Mouse (Mus musculus): ENCODE data around the gene Ece1.
A peak's percentile ranks its signal among the peaks of the same experiment; 100 is the strongest.

Ece1 gene

GRCm38 (mm10) chr4:137913321-137914057 is 51.5 kb downstream of the Ece1 start:
- DNase-seq (ENCODE audit: low read depth, low spot score), result peak; percentile 63

GRCm38 (mm10) chr4:137917591-137917990 is 55.6 kb downstream of the Ece1 start:
- DNase-seq (ENCODE audit: low read depth, low spot score), result no peak

GRCm38 (mm10) chr4:137918559-137918958 is 56.5 kb downstream of the Ece1 start:
- no peak for DNase-seq (ENCODE audit: low read depth, low spot score)

DNA sequence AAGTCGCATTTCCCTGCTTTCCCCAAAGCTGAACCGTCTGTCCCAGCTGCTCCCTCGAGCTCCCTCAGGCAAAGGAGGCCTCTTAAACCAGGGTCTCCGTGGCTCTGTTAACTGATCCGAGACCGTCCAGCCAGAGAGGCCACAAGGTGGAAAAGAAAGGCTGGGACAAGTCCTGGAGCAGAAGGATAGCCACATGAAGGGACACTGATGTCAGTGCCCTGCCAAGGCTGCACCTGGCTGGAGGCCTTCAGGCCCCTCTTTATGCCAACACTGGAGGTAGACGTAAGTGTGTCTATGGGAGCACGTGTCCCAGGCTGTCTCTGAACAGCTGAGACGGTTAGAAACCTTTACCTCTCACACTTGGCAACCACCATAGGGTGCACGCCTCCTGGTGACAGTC is 57.1 kb downstream of the Ece1 start:
- no peak for DNase-seq (ENCODE audit: low read depth, low spot score)

DNA sequence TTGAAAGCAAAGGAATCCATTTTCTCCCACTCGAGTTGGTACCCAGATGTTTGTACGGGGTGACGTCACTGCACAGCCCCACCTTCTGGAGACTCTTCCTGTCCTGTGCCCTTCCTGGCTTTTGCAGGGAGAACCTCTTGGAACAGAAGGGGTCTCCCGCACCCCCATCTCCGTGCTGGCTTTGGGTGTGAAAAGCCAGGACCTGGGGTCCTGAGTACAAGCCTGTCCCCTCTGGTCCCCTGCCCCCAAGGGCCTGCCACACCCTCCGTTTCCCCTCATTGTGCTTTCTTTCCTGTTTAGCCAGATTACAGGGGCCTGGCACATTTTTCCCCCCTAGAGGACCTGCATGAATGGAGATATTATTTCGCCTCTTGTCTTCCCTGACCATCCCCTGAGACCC is 58.0 kb downstream of the Ece1 start:
- no peak for DNase-seq (ENCODE audit: low read depth, low spot score)

GRCm38 (mm10) chr4:137920500-137920961 is 58.5 kb downstream of the Ece1 start:
- DNase-seq (ENCODE audit: low read depth, low spot score), result no peak

DNA sequence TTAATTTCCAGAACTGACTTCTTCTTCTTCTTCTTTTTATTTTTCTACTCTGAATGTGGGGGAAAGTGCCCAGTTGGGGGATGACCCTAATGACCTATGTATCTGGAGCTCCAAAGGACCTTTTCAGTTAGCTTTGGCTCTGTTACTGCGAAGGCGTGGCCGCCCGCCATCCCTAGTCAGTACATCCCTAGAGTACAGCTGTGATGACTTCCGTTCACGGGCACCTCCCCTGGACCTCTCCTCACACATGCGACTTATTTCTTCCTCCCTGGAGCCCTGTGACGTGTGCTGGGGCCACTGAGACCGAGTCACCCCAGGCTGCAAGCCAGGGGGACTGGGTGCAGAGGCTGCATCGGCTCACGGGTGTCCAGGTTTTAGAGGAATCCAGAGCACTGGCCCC is 59.5 kb downstream of the Ece1 start:
- DNase-seq (ENCODE audit: low read depth, low spot score), result no peak

DNA sequence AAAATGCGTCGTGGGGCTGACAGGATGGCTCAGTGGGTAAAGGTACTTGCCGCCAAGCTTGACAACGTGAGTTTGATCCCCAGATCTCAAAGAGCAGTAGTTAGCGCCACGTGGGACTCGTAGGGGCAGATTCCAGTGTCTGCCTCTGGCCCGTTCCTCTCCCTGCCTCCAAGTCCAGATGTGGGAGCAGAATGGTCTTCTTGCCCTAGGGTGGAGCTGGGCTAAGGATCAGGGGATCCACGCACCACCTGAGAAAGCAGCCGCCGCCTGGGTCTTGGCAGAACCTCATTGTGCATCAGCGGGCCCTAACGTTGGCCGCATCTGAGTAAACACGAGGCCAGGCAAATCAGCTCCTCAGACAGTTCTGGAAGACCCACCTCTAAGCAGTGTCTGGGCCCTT is 61.0 kb downstream of the Ece1 start:
- DNase-seq (ENCODE audit: low read depth, low spot score), result no peak

DNA sequence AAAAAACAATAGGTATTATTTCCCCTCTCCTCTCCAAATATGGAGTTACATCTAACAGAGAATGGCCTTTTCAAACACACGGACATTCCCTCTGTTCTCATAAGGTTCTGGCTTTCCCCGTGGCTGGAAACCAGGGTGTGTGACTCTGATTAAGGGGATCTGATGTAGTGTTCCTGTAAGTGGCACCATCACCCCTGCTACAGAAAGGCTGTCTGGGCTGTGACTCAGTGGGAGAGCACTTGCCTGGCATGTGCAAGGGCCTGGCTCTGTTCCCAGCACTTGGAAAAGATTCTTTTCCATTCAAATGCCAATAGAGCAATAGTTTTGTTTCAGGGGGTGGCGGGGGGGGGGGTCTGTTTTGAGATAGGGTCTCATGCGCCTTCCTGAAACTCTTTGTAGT is 63.1 kb downstream of the Ece1 start:
- DNase-seq (ENCODE audit: low read depth, low spot score), result no peak

- DNase-seq (ENCODE audit: low read depth, low spot score), result no peak
These were observed 64.1 kb downstream of the Ece1 start for GRCm38 (mm10) chr4:137926161-137926560.

- no peak for DNase-seq (ENCODE audit: low read depth, low spot score)
These were observed 65.1 kb downstream of the Ece1 start for GRCm38 (mm10) chr4:137927136-137927535.

- DNase-seq (ENCODE audit: low read depth, low spot score), result no peak
These were observed 65.9 kb downstream of the Ece1 start for GRCm38 (mm10) chr4:137927741-137928535.

DNA sequence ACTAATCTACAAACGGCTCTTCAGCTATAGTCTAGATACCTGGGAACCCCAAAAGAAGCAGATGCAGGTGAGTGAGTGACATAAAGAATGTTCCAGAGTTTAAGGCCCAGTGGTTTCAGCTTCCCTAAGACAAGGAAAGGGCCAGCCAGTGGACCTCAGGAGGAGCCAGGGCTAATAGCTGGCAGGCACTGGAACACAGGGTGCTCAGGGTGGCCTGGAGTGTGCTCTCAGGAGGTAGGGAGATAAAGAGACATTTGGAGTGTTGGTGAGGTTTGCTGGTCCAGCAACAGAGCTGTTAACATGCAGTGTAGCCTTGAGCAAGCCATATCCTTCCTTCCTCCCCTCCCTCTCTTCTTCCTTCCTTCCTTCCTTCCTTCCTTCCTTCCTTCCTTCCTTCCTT is 66.8 kb downstream of the Ece1 start:
- no peak for DNase-seq (ENCODE audit: low read depth, low spot score)

DNA sequence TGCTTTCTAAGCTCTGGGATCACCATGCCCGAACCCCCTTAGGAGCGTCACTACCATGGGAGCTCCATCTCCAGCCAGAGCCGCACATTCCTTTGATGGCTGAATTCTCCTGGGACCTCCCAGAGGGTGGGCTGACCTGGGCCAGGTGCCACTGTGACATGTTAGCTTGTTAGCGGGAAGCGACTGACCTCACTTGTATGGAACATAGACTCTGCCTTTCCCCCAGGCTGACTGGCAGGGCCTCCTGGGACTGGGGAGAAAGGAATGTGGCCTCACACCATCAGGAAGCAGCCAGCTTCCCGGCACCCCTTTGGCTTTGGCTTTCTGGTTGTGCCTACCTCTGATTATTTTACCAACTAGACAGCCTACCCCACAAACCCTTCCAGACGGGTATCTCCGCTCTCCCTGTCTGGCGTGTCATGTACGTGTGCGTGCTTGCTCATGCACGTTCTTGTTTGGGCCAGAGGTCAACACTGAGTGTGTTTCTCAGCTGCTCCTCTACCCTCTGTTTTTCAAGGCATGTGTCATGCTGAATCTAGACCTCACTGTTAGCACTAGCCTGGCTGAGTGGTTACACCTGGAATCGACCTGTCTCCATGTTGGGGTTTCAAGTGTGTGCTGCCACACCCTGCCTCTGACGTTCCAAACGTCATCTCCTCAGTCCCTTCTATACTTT is 67.4 kb downstream of the Ece1 start:
- DNase-seq (ENCODE audit: low read depth, low spot score), result no peak

- DNase-seq (ENCODE audit: low read depth, low spot score), result no peak
These were observed 68.5 kb downstream of the Ece1 start for GRCm38 (mm10) chr4:137930500-137931008.

DNA sequence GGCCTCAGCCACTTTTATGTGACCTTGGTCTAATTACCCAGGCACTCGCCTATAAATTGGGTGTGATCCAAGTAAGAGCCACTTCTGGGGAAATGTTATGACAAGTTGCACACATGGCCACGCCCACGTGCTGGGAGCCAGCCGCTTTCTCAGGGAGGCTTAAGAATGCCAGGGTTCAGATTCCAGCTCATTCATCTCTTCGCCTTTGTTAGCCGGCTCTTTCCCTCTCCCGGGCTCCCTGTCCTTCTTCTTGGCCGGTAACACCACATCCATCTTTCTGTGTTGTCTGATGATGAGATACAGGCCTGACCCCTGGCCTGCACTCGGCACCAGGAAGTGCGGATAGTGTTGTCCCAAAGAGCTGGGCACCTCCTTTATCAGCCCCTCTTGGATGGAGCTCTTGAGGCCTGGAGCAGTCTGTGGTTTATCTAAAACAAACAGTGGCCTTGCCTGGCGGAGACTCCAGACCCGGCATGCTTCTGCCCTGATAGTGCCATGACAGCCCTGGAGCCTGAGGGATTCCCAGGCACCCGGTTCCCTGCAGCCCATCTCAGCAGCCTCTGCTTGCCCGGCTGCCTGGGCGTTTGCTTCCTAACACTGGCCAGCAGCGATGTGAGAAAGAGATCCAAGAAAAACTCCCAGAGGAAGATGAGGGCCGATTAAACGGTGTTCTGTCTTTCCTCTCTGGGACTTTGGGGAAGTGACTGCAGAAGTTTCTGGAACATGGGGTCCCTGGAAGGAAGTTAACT is 69.1 kb downstream of the Ece1 start:
- no peak for DNase-seq (ENCODE audit: low read depth, low spot score)

DNA sequence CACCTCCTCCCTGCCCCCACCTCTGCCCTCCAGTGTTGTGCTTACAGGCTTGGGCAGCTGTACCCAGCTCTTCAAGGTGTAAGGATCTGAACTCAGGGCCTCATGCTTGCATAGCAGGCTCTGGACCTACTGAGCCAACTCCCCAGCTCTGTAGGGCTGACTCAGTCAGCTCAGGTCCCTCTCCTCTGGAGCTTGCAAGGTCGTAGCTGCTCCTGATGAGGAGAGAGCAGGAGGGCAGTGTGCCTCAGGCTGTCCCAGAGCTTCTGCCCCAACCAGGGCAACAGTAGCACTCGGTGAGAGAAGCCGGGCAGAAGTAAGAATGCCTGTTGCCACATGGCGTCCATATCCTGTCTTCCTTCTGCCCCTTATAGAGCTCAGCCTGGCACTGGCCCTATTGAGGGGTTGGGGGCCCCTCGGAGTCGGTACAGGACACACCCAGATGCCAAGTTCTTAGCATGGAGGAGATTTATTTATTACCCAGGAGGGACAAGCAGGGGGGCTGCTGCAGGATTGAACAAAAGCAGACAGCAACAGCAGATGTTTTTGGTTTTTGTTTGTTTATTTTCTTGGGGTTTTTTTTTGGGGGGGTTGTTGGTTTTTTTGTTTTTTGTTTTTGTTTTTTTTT is 70.6 kb downstream of the Ece1 start:
- no peak for DNase-seq (ENCODE audit: low read depth, low spot score)

DNA sequence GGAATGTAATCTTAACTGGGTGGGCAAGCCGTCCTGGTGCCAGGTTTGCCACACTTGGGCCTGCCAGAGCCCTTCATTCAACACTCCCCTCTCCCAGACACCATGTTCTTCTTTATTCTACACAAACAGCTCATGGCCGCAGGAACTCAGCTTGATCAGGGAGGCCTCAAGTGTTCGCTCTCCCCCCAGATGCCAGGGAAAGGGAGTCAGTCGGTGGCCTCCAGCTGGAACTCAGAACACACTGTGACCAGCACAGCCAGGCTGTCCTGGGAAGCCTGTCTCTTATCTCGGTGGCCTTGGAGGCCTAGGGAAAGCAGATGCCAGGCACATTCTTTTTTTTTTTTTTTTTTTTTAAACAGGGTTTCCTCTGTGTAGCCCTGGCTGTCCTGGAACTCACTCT is 71.3 kb downstream of the Ece1 start:
- no peak for DNase-seq (ENCODE audit: low read depth, low spot score)

GRCm38 (mm10) chr4:137936134-137936533 is 74.1 kb downstream of the Ece1 start:
- DNase-seq (ENCODE audit: low read depth, low spot score), result no peak

- DNase-seq (ENCODE audit: low read depth, low spot score), result no peak
These were observed 78.0 kb downstream of the Ece1 start for GRCm38 (mm10) chr4:137940061-137940460.
